Mouse (Mus musculus): ENCODE measurements around the gene Dop1b. TPM values are rescaled to one million over a fixed set of nuclear protein-coding genes. Genes with fewer than 3 reads are reported as not detected.
"Not testable (repeated sequence)": the region's sequence is repeated elsewhere in the genome, so short reads cannot be mapped to it uniquely, and the experiment has no call there.

The Dop1b gene
- polyA plus RNA-seq, 2 experiments: 11.6 to 11.8 TPM

- Histone ChIP-seq H3K9me3 (ENCODE audit: control insufficient read depth, low read length) (no peaks in the 10 kb centered on the region), H3K36me3 (replicated peaks; ENCODE audit: control insufficient read depth, insufficient read depth, low read depth) (no peaks in the 10 kb centered on the region), H3K9ac (replicated peaks) (no peak overlapping the region), H3K4me3 (ENCODE audit: insufficient read depth in 1 of 2, low read depth in 2 of 2, low read length in 2 of 2) (no peak overlapping the region), H3K27me3 (ENCODE audit: control insufficient read depth, insufficient read depth, low read length) (no peaks in the 10 kb centered on the region), H3K4me1 (replicated peaks; ENCODE audit: control insufficient read depth in 2 of 2, insufficient read depth in 2 of 2, low read length in 1 of 2) (peaks cover 15 to 19% of the 10 kb centered on the region in 2 experiments), H3K27ac (no peak overlapping the region), H3K4me2 (ENCODE audit: low read depth) (no peak overlapping the region)
- 19% methylated on average over 5 of the region's 5 CpGs for WGBS (ENCODE audit: insufficient replicate concordance)
- ATAC-seq (ENCODE audit: insufficient read depth): peak; percentile 82
- TF ChIP-seq EP300 (IDR thresholded peaks at IDR 0.05; ENCODE audit: low read depth) (peak; percentile 90), CTCF (IDR thresholded peaks at IDR 0.05; ENCODE audit: low read depth) (no peak)
- DNase-seq (ENCODE audit: low read depth in 3 of 3, low spot score in 3 of 3): peak; percentile 20 to 43 (median 24)
Observed at GRCm38 (mm10) chr16:93774658-93775057, 63.0 kb downstream of the Dop1b start.

GRCm38 (mm10) chr16:93776468-93776867 is 64.8 kb downstream of the Dop1b start:
- ATAC-seq (ENCODE audit: insufficient read depth) (no peak), DNase-seq (ENCODE audit: low read depth in 3 of 3, low spot score in 3 of 3) (no peak)
- H3K27me3 ChIP-seq (ENCODE audit: control insufficient read depth, insufficient read depth, low read length): no peaks in the 10 kb centered on the region
- no peak overlapping the region for H3K4me2 ChIP-seq (ENCODE audit: low read depth)
- peaks cover 15 to 31% of the 10 kb centered on the region in 2 experiments for H3K4me1 ChIP-seq (replicated peaks; ENCODE audit: control insufficient read depth in 2 of 2, insufficient read depth in 2 of 2, low read length in 1 of 2)
- no peak overlapping the region for H3K9ac ChIP-seq (replicated peaks)
- no peaks in the 10 kb centered on the region for H3K9me3 ChIP-seq (ENCODE audit: control insufficient read depth, low read length)
- WGBS (ENCODE audit: insufficient replicate concordance): 54% methylated on average over 5 of the region's 5 CpGs
- H3K4me3 ChIP-seq (ENCODE audit: insufficient read depth in 1 of 2, low read depth in 2 of 2, low read length in 2 of 2): no peak overlapping the region
- TF ChIP-seq CTCF (IDR thresholded peaks at IDR 0.05; ENCODE audit: low read depth) (no peak), EP300 (IDR thresholded peaks at IDR 0.05; ENCODE audit: low read depth) (no peak)
- no peak overlapping the region for H3K27ac ChIP-seq
- H3K36me3 ChIP-seq (replicated peaks; ENCODE audit: control insufficient read depth, insufficient read depth, low read depth): no peaks in the 10 kb centered on the region

GRCm38 (mm10) chr16:93777247-93777999 is 65.7 kb downstream of the Dop1b start:
- Histone ChIP-seq H3K36me3 (replicated peaks; ENCODE audit: control insufficient read depth, insufficient read depth, low read depth) (no peaks in the 10 kb centered on the region), H3K27ac (no peak overlapping the region), H3K4me3 (ENCODE audit: insufficient read depth in 1 of 2, low read depth in 2 of 2, low read length in 2 of 2) (no peak overlapping the region), H3K4me1 (replicated peaks; ENCODE audit: control insufficient read depth in 2 of 2, insufficient read depth in 2 of 2, low read length in 1 of 2) (peaks cover 15 to 31% of the 10 kb centered on the region in 2 experiments), H3K9ac (replicated peaks) (no peak overlapping the region), H3K27me3 (ENCODE audit: control insufficient read depth, insufficient read depth, low read length) (no peaks in the 10 kb centered on the region), H3K9me3 (ENCODE audit: control insufficient read depth, low read length) (no peaks in the 10 kb centered on the region), H3K4me2 (ENCODE audit: low read depth) (no peak overlapping the region)
- no peak for DNase-seq (ENCODE audit: low read depth in 3 of 3, low spot score in 3 of 3)
- WGBS (ENCODE audit: insufficient replicate concordance): 67% methylated on average over 14 of the region's 14 CpGs
- no peak for TF ChIP-seq EP300 (IDR thresholded peaks at IDR 0.05; ENCODE audit: low read depth)
- TF ChIP-seq CTCF (IDR thresholded peaks at IDR 0.05; ENCODE audit: low read depth): no peak
- no peak for ATAC-seq (ENCODE audit: insufficient read depth)

- H3K36me3 ChIP-seq (replicated peaks; ENCODE audit: control insufficient read depth, insufficient read depth, low read depth); H3K27ac ChIP-seq; H3K9me3 ChIP-seq (ENCODE audit: control insufficient read depth, low read length); H3K9ac ChIP-seq (replicated peaks); H3K4me2 ChIP-seq (ENCODE audit: low read depth); H3K27me3 ChIP-seq (ENCODE audit: control insufficient read depth, insufficient read depth, low read length); ATAC-seq (ENCODE audit: insufficient read depth); H3K4me3 ChIP-seq (ENCODE audit: insufficient read depth in 1 of 2, low read depth in 2 of 2, low read length in 2 of 2): not testable (repeated sequence)
- H3K4me1 ChIP-seq (replicated peaks; ENCODE audit: control insufficient read depth in 2 of 2, insufficient read depth in 2 of 2, low read length in 1 of 2): peaks cover 15 to 31% of the 10 kb centered on the region in 2 experiments
- peak in 1 of 3 experiments; percentile 46 for DNase-seq (ENCODE audit: low read depth in 3 of 3, low spot score in 3 of 3)
- whole genome bisulfite sequencing (ENCODE audit: insufficient replicate concordance): 55% methylated on average over 4 of the region's 4 CpGs
Observed at GRCm38 (mm10) chr16:93778393-93778792, 66.7 kb downstream of the Dop1b start.

- TF ChIP-seq EP300 (IDR thresholded peaks at IDR 0.05; ENCODE audit: low read depth) (no peak), CTCF (IDR thresholded peaks at IDR 0.05; ENCODE audit: low read depth) (no peak)
- Histone ChIP-seq H3K4me2 (ENCODE audit: low read depth) (no peak overlapping the region), H3K9me3 (ENCODE audit: control insufficient read depth, low read length) (no peaks in the 10 kb centered on the region; the same call in 1 of the 2 replicates), H3K4me3 (ENCODE audit: insufficient read depth in 1 of 2, low read depth in 2 of 2, low read length in 2 of 2) (no peak overlapping the region), H3K36me3 (replicated peaks; ENCODE audit: control insufficient read depth, insufficient read depth, low read depth) (no peaks in the 10 kb centered on the region), H3K27me3 (ENCODE audit: control insufficient read depth, insufficient read depth, low read length) (no peaks in the 10 kb centered on the region), H3K27ac (no peak overlapping the region), H3K9ac (replicated peaks) (no peak overlapping the region), H3K4me1 (replicated peaks; ENCODE audit: control insufficient read depth in 2 of 2, insufficient read depth in 2 of 2, low read length in 1 of 2) (peaks cover 9 to 25% of the 10 kb centered on the region in 2 experiments)
- 53% methylated on average over 4 of the region's 4 CpGs for WGBS (ENCODE audit: insufficient replicate concordance)
- ATAC-seq (ENCODE audit: insufficient read depth) (no peak), DNase-seq (ENCODE audit: low read depth in 3 of 3, low spot score in 3 of 3) (no peak)
Observed at GRCm38 (mm10) chr16:93779554-93779953, 67.8 kb downstream of the Dop1b start.

All from liver, embryonic 14.5 days (tissue).